In the genomic region with DNA sequence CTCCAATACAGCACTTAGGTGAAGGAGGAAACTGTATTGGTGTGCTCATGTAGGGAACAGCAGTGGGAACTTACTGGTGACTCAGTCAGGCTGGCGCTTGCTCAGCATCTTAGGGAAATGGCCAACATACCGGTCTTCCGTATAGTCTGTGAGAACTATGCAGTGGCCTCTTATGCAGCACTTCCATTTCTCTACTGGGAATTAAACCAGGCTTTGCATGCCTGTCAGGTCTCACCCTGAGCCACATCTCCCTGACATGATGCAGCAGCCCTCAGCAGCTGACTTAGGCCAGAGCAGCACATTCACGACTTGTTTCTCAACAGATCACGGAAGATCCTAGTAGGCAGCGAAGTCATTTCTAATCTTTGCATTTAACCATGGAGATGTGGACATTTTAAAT, we compare ENCODE assay signal across 27 mouse cellular contexts. TPM values are rescaled to one million over a fixed set of nuclear protein-coding genes. Genes with fewer than 3 reads are reported as not detected.
A peak's percentile ranks its signal among the peaks of the same experiment; 100 is the strongest.
DNase-seq lines count a peak whose midpoint lies in the region; ATAC-seq lines count a peak whose summit lies in the region.
"Had no signal": no experiment of that assay in that cellular context is flagged by ENCODE, and none has a peak within 500 bp of the region (broad histone marks: within the 10 kb centered on the region; RNA-seq: fewer than 3 reads in every experiment).

No protein-coding gene starts in this region.

- peak overlapping the region; percentile 61 for H3K27ac ChIP-seq in heart, embryonic 13.5 days (replicated peaks)
- H3K27ac ChIP-seq in heart, embryonic 10.5 days: no peak overlapping the region
- H3K27ac ChIP-seq in lung, embryonic 15.5 days: peak overlapping the region; percentile 70
- no peak overlapping the region for H3K27ac ChIP-seq in intestine, embryonic 15.5 days
- H3K27ac ChIP-seq: embryonic facial prominence, embryonic 12.5 days; hindbrain, embryonic 14.5 days; liver, embryonic 15.5 days; midbrain, embryonic 13.5 days had no signal

- no peak for DNase-seq in heart, embryonic 10.5 days (ENCODE audit: low spot score)
- DNase-seq in lung, postnatal 25 days (ENCODE audit: low spot score): no peak
- DNase-seq in 3T3-L1 (ENCODE audit: low read depth, low spot score): peak; percentile 51
- DNase-seq in left cerebral cortex, postnatal 36 days (ENCODE audit: low spot score in 2 of 2): no peak
- DNase-seq in frontal cortex, postnatal 36 days (ENCODE audit: low spot score in 2 of 2): no peak
- DNase-seq: adrenal gland, postnatal 36 days; cerebellum, adult 18-20 months; cerebellum, postnatal 25 days; heart, postnatal 10 days; kidney, adult 9 months; kidney, postnatal 14 days; layer of hippocampus, adult 9-11 months; liver; lung, postnatal 4 days; thymus, adult 2 months; thymus, postnatal 36 days had no signal

- H3K27me3 ChIP-seq in heart, embryonic 13.5 days (replicated peaks): no peaks in the 10 kb centered on the region
- no peaks in the 10 kb centered on the region for H3K27me3 ChIP-seq in heart, embryonic 10.5 days (ENCODE audit: insufficient read depth, poor library complexity, severe bottlenecking)
- H3K27me3 ChIP-seq in lung, embryonic 15.5 days: no peaks in the 10 kb centered on the region
- no peaks in the 10 kb centered on the region for H3K27me3 ChIP-seq in intestine, embryonic 15.5 days (replicated peaks)
- H3K27me3 ChIP-seq: embryonic facial prominence, embryonic 12.5 days; liver, embryonic 15.5 days; megakaryocyte, embryonic 14.5 days; midbrain, embryonic 13.5 days had no signal

- H3K9me3 ChIP-seq in heart, embryonic 13.5 days: no peaks in the 10 kb centered on the region
- no peaks in the 10 kb centered on the region for H3K9me3 ChIP-seq in heart, embryonic 10.5 days
- no peaks in the 10 kb centered on the region for H3K9me3 ChIP-seq in lung, embryonic 15.5 days
- no peaks in the 10 kb centered on the region for H3K9me3 ChIP-seq in intestine, embryonic 15.5 days
- H3K9me3 ChIP-seq: embryonic facial prominence, embryonic 12.5 days; liver, embryonic 15.5 days; megakaryocyte, embryonic 14.5 days; midbrain, embryonic 13.5 days had no signal

- H3K4me1 ChIP-seq in heart, embryonic 13.5 days: peaks cover 48% of the 10 kb centered on the region
- peaks cover 26% of the 10 kb centered on the region for H3K4me1 ChIP-seq in heart, embryonic 10.5 days
- peaks cover 31% of the 10 kb centered on the region for H3K4me1 ChIP-seq in lung, embryonic 15.5 days
- peaks cover 13% of the 10 kb centered on the region; the same call in 1 of the 2 replicates for H3K4me1 ChIP-seq in intestine, embryonic 15.5 days (replicated peaks)
- H3K4me1 ChIP-seq: liver, embryonic 15.5 days; megakaryocyte, embryonic 14.5 days; midbrain, embryonic 13.5 days had no signal

- H3K9ac ChIP-seq in heart, embryonic 13.5 days: no peak overlapping the region
- H3K9ac ChIP-seq in lung, embryonic 15.5 days: no peak overlapping the region
- no peak overlapping the region for H3K9ac ChIP-seq in intestine, embryonic 15.5 days
- H3K9ac ChIP-seq: embryonic facial prominence, embryonic 12.5 days; hindbrain, embryonic 14.5 days; liver, embryonic 15.5 days; midbrain, embryonic 13.5 days had no signal

- intact Hi-C loops in left cerebral cortex, postnatal 36 days (cut with DNase I): no loop called here

- no peak overlapping the region for H3K4me3 ChIP-seq in heart, embryonic 13.5 days
- H3K4me3 ChIP-seq in heart, embryonic 10.5 days: no peak overlapping the region
- no peak overlapping the region for H3K4me3 ChIP-seq in lung, embryonic 15.5 days
- no peak overlapping the region for H3K4me3 ChIP-seq in intestine, embryonic 15.5 days (replicated peaks)
- H3K4me3 ChIP-seq: embryonic facial prominence, embryonic 12.5 days; liver, embryonic 15.5 days; megakaryocyte, embryonic 14.5 days; midbrain, embryonic 13.5 days had no signal

- no peak overlapping the region for H3K4me2 ChIP-seq in heart, embryonic 13.5 days
- H3K4me2 ChIP-seq in lung, embryonic 15.5 days: no peak overlapping the region
- no peak overlapping the region for H3K4me2 ChIP-seq in intestine, embryonic 15.5 days (replicated peaks)
- H3K4me2 ChIP-seq: embryonic facial prominence, embryonic 12.5 days; hindbrain, embryonic 14.5 days; liver, embryonic 15.5 days; midbrain, embryonic 13.5 days had no signal

- ATAC-seq in heart, embryonic 13.5 days (ENCODE audit: extremely low read depth, insufficient number of reproducible peaks, low FRiP score, low TSS enrichment): no peak
- ATAC-seq in lung, embryonic 15.5 days (ENCODE audit: borderline replicate concordance, extremely low read depth, low FRiP score, low TSS enrichment): peak; percentile 44; the same call in 1 of the 2 replicates
- 0 out of 2 replicates have a peak, but pooled peaks have one; percentile 41 for ATAC-seq in intestine, embryonic 15.5 days
- ATAC-seq: CD4-positive, CD25-positive, alpha-beta regulatory T cell, adult 4 months; forebrain, embryonic 16.5 days; midbrain, embryonic 13.5 days had no signal

- 52% methylated on average over 6 of the region's 6 CpGs for WGBS in heart, embryonic 13.5 days
- 57% methylated on average over 6 of the region's 6 CpGs for WGBS in heart, embryonic 10.5 days
- 52% methylated on average over 6 of the region's 6 CpGs for WGBS in lung, embryonic 15.5 days
- 42% methylated on average over 6 of the region's 6 CpGs for WGBS in intestine, embryonic 15.5 days

- peaks cover 34% of the 10 kb centered on the region for H3K36me3 ChIP-seq in heart, embryonic 13.5 days
- peaks cover 24% of the 10 kb centered on the region for H3K36me3 ChIP-seq in heart, embryonic 10.5 days
- peaks cover 10% of the 10 kb centered on the region; the same call in 1 of the 2 replicates for H3K36me3 ChIP-seq in lung, embryonic 15.5 days
- no peaks in the 10 kb centered on the region for H3K36me3 ChIP-seq in intestine, embryonic 15.5 days
- H3K36me3 ChIP-seq: liver, embryonic 15.5 days; midbrain, embryonic 13.5 days had no signal

RNA-seq across cellular contexts. Expression of a gene that starts 39.9 kb away (rescaled TPM):
- 38.2 and 42.8 TPM in 2 replicates for polyA plus RNA-seq in heart, embryonic 13.5 days (2015; fragmentation: Nextera tagmentation; extraction: Ambion mirVana)
- polyA plus RNA-seq in heart, embryonic 10.5 days (2016; fragmentation: Nextera tagmentation; extraction: Ambion mirVana): 40.6 and 46.6 TPM in 2 replicates
- 109 and 116 TPM in 2 replicates for polyA plus RNA-seq in lung, embryonic 15.5 days (2015; fragmentation: Nextera tagmentation; extraction: Ambion mirVana)
- polyA plus RNA-seq in intestine, embryonic 15.5 days (2015; fragmentation: Nextera tagmentation; extraction: Ambion mirVana): 18.8 and 20.3 TPM in 2 replicates
- total RNA-seq in left cerebral cortex, postnatal 36 days (2021): 1 to 10 TPM; 2.8 to 3.2 TPM
- total RNA-seq: monocyte, adult 5-6 weeks had no signal
- polyA plus RNA-seq: CD4-positive, CD25-positive, alpha-beta regulatory T cell, adult 4 months had no signal

Comparison
In these comparisons a context has a peak if more than half of its experiments do, and no peak if none do; other contexts are left out.
1. H3K27ac ChIP-seq: peak in heart, embryonic 13.5 days (single experiment) and lung, embryonic 15.5 days (single experiment); none in heart, embryonic 10.5 days (single experiment) and intestine, embryonic 15.5 days (single experiment).